Mouse (Mus musculus): ENCODE data around the gene Rpl14.

The Rpl14 gene

GRCm38 (mm10) chr9:120571593-120572385 is 545 bp downstream of the Rpl14 start:
- DNase-seq (ENCODE audit: low spot score): no peak

- DNase-seq (ENCODE audit: low spot score): no peak
Measured at GRCm38 (mm10) chr9:120575748-120576661, 4.8 kb downstream of the Rpl14 start.

GRCm38 (mm10) chr9:120576662-120577013 is 5.4 kb downstream of the Rpl14 start:
- DNase-seq (ENCODE audit: low spot score): no peak

GRCm38 (mm10) chr9:120577133-120577651 is 5.9 kb downstream of the Rpl14 start:
- DNase-seq (ENCODE audit: low spot score): peak; percentile 90

GRCm38 (mm10) chr9:120577706-120578405 is 6.6 kb downstream of the Rpl14 start:
- DNase-seq (ENCODE audit: low spot score): no peak

- no peak for DNase-seq (ENCODE audit: low spot score)
Measured at GRCm38 (mm10) chr9:120578701-120579100, 7.5 kb downstream of the Rpl14 start.

- no peak for DNase-seq (ENCODE audit: low spot score)
Measured at GRCm38 (mm10) chr9:120579808-120580207, 8.6 kb downstream of the Rpl14 start.

- DNase-seq (ENCODE audit: low spot score): peak; percentile 54
Measured at GRCm38 (mm10) chr9:120581941-120582618, 10.8 kb downstream of the Rpl14 start.

- peak; percentile 84 for DNase-seq (ENCODE audit: low spot score)
Measured at GRCm38 (mm10) chr9:120582619-120583308, 11.5 kb downstream of the Rpl14 start.

- DNase-seq (ENCODE audit: low spot score): no peak
Measured at GRCm38 (mm10) chr9:120583314-120583713, 12.1 kb downstream of the Rpl14 start.

GRCm38 (mm10) chr9:120586546-120586945 is 15.3 kb downstream of the Rpl14 start:
- peak; percentile 50 for DNase-seq (ENCODE audit: low spot score)

GRCm38 (mm10) chr9:120591490-120591889 is 20.2 kb downstream of the Rpl14 start:
- DNase-seq (ENCODE audit: low spot score): peak; percentile 55

- no peak for DNase-seq (ENCODE audit: low spot score)
Measured at GRCm38 (mm10) chr9:120593383-120594101, 22.3 kb downstream of the Rpl14 start.

GRCm38 (mm10) chr9:120594839-120595238 is 23.6 kb downstream of the Rpl14 start:
- DNase-seq (ENCODE audit: low spot score): no peak

GRCm38 (mm10) chr9:120595306-120595705 is 24.1 kb downstream of the Rpl14 start:
- no peak for DNase-seq (ENCODE audit: low spot score)

GRCm38 (mm10) chr9:120601488-120602171 is 30.4 kb downstream of the Rpl14 start:
- DNase-seq (ENCODE audit: low spot score): peak; percentile 66

- DNase-seq (ENCODE audit: low spot score): peak; percentile 68
Measured at GRCm38 (mm10) chr9:120602172-120602838, 31.1 kb downstream of the Rpl14 start.

GRCm38 (mm10) chr9:120602839-120603511 is 31.7 kb downstream of the Rpl14 start:
- DNase-seq (ENCODE audit: low spot score): peak; percentile 86
